Mouse (Mus musculus): ENCODE results near the gene Eif4g3. TPM values are rescaled to one million over a fixed set of nuclear protein-coding genes. Genes with fewer than 3 reads are reported as not detected.

Eif4g3 gene
- total and polyA plus RNA-seq, 3 experiments, result 22.8 to 63.7 TPM; not detected in 1

DNA sequence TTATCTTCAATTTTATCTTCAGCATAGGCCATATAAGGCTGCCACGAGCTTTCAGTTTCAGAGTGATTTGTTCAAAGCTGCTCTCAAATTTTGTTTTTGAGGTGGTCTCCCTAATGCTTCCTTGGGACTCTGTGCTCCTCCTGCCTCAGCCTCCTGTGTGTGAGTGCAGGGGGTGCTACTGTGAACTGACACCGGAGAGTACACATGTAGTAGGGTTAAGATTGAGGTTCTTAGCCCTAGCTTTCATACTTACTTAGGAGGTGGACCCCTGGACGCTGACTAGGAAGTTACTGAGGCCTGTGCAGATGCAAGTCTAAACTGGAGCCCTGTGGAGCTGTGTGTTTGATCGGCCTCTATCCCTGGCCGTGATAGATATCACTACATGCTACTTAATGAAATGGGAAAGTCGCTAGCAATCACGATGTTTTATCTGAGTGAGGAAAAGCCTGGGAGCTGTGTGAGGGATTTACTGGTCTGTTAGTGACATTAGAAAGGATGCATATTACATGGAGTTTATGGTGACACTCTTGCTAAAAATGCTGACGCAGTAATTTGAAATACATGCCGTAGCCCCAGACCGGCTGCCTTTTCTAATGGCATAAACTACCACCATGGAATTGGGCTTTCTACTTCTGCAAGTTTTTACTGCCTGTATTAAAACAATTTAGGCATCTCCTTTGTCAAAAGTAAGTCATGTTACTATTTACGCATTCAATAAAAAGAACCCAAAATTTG is 225.3 kb downstream of the Eif4g3 start:
- peak overlapping the region; percentile 88 to 96 for H3K4me3 ChIP-seq (ENCODE audit: control insufficient read depth in 1 of 2, insufficient read depth in 1 of 2, low read depth in 2 of 2, low read length in 2 of 2)
- H3K27me3 ChIP-seq (ENCODE audit: control insufficient read depth in 1 of 2, insufficient read depth in 2 of 2, low read length in 2 of 2), result no peaks in the 10 kb centered on the region
- H3K9me3 ChIP-seq (replicated peaks; ENCODE audit: insufficient read depth, low read length), result no peaks in the 10 kb centered on the region
- H3K4me1 ChIP-seq (ENCODE audit: control insufficient read depth in 1 of 2, insufficient read depth in 2 of 2, low read length in 2 of 2), result peaks cover 7 to 14% of the 10 kb centered on the region in 2 experiments
- H3K27ac ChIP-seq (ENCODE audit: control insufficient read depth, low read depth, low read length), result peak overlapping the region; percentile 17
- no peak for TF ChIP-seq SMC3 (IDR thresholded peaks at IDR 0.05; ENCODE audit: low read depth, low read length)
- TF ChIP-seq ELF1 (IDR thresholded peaks at IDR 0.05; ENCODE audit: low read depth, low read length), result no peak
- TF ChIP-seq E2F4 (IDR thresholded peaks at IDR 0.05; ENCODE audit: borderline replicate concordance, low read depth, low read length), result no peak
- TF ChIP-seq MXI1 (IDR thresholded peaks at IDR 0.05; ENCODE audit: low read depth, low read length), result 0 out of 2 replicates have a peak, but pooled peaks have one; percentile 10
- TF ChIP-seq TCF12 (IDR thresholded peaks at IDR 0.05; ENCODE audit: low read depth, low read length), result no peak
- TF ChIP-seq POLR2AphosphoS2 (IDR thresholded peaks at IDR 0.05; ENCODE audit: low read length), result 0 out of 2 replicates have a peak, but pooled peaks have one; percentile 10
- no peak for TF ChIP-seq KAT2A (conservative IDR thresholded peaks at IDR 0.05; ENCODE audit: low read depth, low read length)
- no peak for TF ChIP-seq BHLHE40 (IDR thresholded peaks at IDR 0.05; ENCODE audit: borderline replicate concordance, low read depth, low read length)
- peaks cover 17% of the 10 kb centered on the region in 2 experiments for H3K36me3 ChIP-seq (ENCODE audit: control insufficient read depth in 1 of 2, insufficient read depth in 2 of 2, low read length in 2 of 2)
- peaks cover 35% of the 10 kb centered on the region for H3K79me2 ChIP-seq (ENCODE audit: control insufficient read depth, insufficient read depth, low read length, poor library complexity)
- peak overlapping the region; percentile 97 for H3K9ac ChIP-seq (ENCODE audit: control insufficient read depth, low read depth, low read length, poor library complexity, severe bottlenecking)
- peak; percentile 54 for DNase-seq (ENCODE audit: low read depth, low spot score)

DNA sequence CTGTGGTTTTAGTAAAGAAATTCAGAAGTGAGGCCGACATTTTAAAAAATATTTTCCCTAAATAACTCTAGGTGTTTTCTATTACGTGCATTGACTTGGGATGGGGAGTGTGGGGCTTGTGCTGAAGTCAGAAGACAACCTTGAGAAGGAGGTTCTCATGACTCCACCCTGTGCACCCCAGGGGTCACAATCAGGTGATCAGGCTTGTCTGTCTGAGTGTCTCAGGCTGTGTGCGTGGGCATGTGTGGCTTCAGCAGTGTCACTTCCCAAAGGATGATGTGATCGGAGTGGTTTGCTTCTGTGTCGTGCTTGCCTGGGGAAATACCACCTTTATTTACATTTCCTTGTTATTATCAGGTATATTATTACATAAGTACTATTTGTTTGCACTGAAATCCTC is 226.5 kb downstream of the Eif4g3 start:
- Histone ChIP-seq H3K9ac (ENCODE audit: control insufficient read depth, low read depth, low read length, poor library complexity, severe bottlenecking) (no peak overlapping the region), H3K36me3 (ENCODE audit: control insufficient read depth in 1 of 2, insufficient read depth in 2 of 2, low read length in 2 of 2) (peaks cover 17 to 19% of the 10 kb centered on the region in 2 experiments), H3K79me2 (ENCODE audit: control insufficient read depth, insufficient read depth, low read length, poor library complexity) (peaks cover 35% of the 10 kb centered on the region), H3K27me3 (ENCODE audit: control insufficient read depth in 1 of 2, insufficient read depth in 2 of 2, low read length in 2 of 2) (no peaks in the 10 kb centered on the region), H3K9me3 (replicated peaks; ENCODE audit: insufficient read depth, low read length) (no peaks in the 10 kb centered on the region), H3K27ac (ENCODE audit: control insufficient read depth, low read depth, low read length) (no peak overlapping the region), H3K4me3 (ENCODE audit: control insufficient read depth in 1 of 2, insufficient read depth in 1 of 2, low read depth in 2 of 2, low read length in 2 of 2) (no peak overlapping the region; a peak in 1 of 4 replicates), H3K4me1 (ENCODE audit: control insufficient read depth in 1 of 2, insufficient read depth in 2 of 2, low read length in 2 of 2) (peaks cover 7 to 14% of the 10 kb centered on the region in 2 experiments)
- TF ChIP-seq MAZ (IDR thresholded peaks at IDR 0.05; ENCODE audit: low read depth, low read length), result no peak
- TF ChIP-seq MYB (IDR thresholded peaks at IDR 0.05; ENCODE audit: low read depth, low read length), result no peak
- TF ChIP-seq NELFE (IDR thresholded peaks at IDR 0.05; ENCODE audit: low read depth, low read length), result no peak
- DNase-seq (ENCODE audit: low read depth, low spot score), result peak; percentile 23

DNA sequence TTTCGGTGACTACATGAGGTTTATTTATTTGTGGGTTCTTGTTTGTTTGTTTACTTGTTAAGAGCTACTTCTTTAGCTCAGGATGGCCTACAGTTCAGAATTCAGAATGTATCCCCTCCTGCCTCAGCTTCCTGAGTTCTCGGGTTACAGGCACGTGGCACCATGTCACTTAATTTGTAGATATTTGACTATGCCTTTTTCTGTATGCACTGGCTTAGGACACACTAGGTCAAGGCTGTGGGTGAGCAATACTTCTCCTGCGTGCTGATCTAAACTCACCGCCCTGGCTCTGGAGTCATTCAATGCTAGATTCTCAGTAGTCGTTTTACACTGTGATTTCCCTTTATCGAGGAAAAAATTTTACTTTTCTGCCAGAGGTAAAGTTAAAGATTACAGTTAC is 227.9 kb downstream of the Eif4g3 start:
- H3K27me3 ChIP-seq (ENCODE audit: control insufficient read depth in 1 of 2, insufficient read depth in 2 of 2, low read length in 2 of 2), result no peaks in the 10 kb centered on the region
- no peak for TF ChIP-seq MYB (IDR thresholded peaks at IDR 0.05; ENCODE audit: low read depth, low read length)
- no peak for TF ChIP-seq SIN3A (IDR thresholded peaks at IDR 0.05; ENCODE audit: low read length)
- TF ChIP-seq CHD1 (IDR thresholded peaks at IDR 0.05; ENCODE audit: low read depth, low read length), result no peak
- TF ChIP-seq BHLHE40 (IDR thresholded peaks at IDR 0.05; ENCODE audit: borderline replicate concordance, low read depth, low read length), result no peak
- no peak for TF ChIP-seq MAZ (IDR thresholded peaks at IDR 0.05; ENCODE audit: low read depth, low read length)
- peaks cover 35% of the 10 kb centered on the region for H3K79me2 ChIP-seq (ENCODE audit: control insufficient read depth, insufficient read depth, low read length, poor library complexity)
- peaks cover 16 to 23% of the 10 kb centered on the region in 2 experiments for H3K36me3 ChIP-seq (ENCODE audit: control insufficient read depth in 1 of 2, insufficient read depth in 2 of 2, low read length in 2 of 2)
- no peaks in the 10 kb centered on the region for H3K9me3 ChIP-seq (replicated peaks; ENCODE audit: insufficient read depth, low read length)
- H3K9ac ChIP-seq (ENCODE audit: control insufficient read depth, low read depth, low read length, poor library complexity, severe bottlenecking), result no peak overlapping the region
- peaks cover 7 to 11% of the 10 kb centered on the region in 2 experiments for H3K4me1 ChIP-seq (ENCODE audit: control insufficient read depth in 1 of 2, insufficient read depth in 2 of 2, low read length in 2 of 2)
- H3K4me3 ChIP-seq (ENCODE audit: control insufficient read depth in 1 of 2, insufficient read depth in 1 of 2, low read depth in 2 of 2, low read length in 2 of 2), result no peak overlapping the region
- no peak for DNase-seq (ENCODE audit: low read depth, low spot score)
- H3K27ac ChIP-seq (ENCODE audit: control insufficient read depth, low read depth, low read length), result no peak overlapping the region
